Mouse (Mus musculus) fibroblast of lung, adult 2 months (primary cell): ENCODE data around the gene Ebf1.

Experiments
- DNase-seq: peaks from one replicate; pipeline ENCODE4 v3.0.0-alpha.2; 2011; ENCODE audit warnings: low read depth

The Ebf1 gene

GRCm38 (mm10) chr11:44663609-44664141, 46.6 kb downstream of the Ebf1 start:
- no peak for DNase-seq

GRCm38 (mm10) chr11:44665156-44665682, 48.1 kb downstream of the Ebf1 start:
- no peak for DNase-seq

- peak; percentile 42 for DNase-seq
Observed at GRCm38 (mm10) chr11:44665741-44666531, 48.8 kb downstream of the Ebf1 start.

DNA sequence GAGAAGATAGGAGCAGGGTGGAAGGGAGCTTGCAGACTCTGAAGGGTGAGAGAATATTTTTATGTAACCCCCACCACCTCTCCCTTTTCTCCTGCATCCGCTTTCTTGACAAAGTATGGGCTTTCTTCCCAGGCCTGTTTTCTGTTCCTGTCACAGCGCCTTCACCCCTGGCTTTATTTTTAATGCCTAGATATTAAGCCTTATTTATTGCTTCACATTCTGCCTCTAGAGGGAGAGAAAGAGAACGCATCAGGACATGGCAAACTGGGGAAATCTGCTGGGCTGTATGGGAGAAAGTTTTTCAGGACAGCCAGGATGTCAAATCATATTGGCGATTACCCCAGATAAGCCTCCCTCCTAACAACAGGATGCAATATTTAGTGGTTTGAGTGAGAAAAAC, 49.6 kb downstream of the Ebf1 start:
- DNase-seq: no peak

- no peak for DNase-seq
Observed at GRCm38 (mm10) chr11:44681306-44681705, 64.2 kb downstream of the Ebf1 start.

DNA sequence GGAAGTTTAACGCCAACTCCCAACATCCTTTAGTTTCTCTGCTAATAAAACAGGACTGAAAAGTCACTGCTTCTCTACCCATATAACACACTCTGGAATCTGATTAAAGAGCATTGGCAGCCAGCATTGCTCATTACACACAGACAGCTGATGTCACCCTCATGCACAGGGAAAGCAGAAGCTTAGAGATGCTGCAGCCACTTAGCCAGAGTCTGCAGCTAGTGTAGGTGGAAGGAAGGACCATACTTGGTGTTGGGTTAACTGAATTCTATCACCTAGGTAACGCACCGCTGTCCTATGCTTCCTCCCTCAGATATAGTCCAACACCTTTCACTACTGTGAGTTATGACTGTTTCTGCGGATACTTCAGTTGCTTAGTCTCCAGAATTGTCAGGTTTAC, 64.9 kb downstream of the Ebf1 start:
- no peak for DNase-seq

GRCm38 (mm10) chr11:44682703-44683539, 65.8 kb downstream of the Ebf1 start:
- no peak for DNase-seq

GRCm38 (mm10) chr11:44684486-44685076, 67.5 kb downstream of the Ebf1 start:
- DNase-seq: no peak

DNA sequence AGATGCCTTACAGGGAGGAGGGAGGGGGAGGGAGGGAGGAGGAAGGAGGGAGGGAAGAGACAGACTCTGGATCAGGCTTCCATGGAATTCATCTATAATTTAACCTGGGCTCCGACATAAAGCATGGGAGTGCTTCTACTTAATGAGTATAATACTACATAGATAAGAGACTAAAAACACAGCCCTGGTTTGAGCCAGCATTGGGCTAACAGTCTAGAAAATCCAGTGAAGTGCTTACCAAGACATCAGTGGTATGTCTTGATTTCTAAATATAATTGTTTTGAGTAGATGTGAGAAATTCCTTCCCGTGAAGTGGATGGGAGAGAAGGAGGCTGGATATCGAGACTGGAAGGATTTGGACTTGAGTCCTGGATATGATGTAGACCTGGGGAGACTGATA, 68.0 kb downstream of the Ebf1 start:
- DNase-seq: no peak

DNA sequence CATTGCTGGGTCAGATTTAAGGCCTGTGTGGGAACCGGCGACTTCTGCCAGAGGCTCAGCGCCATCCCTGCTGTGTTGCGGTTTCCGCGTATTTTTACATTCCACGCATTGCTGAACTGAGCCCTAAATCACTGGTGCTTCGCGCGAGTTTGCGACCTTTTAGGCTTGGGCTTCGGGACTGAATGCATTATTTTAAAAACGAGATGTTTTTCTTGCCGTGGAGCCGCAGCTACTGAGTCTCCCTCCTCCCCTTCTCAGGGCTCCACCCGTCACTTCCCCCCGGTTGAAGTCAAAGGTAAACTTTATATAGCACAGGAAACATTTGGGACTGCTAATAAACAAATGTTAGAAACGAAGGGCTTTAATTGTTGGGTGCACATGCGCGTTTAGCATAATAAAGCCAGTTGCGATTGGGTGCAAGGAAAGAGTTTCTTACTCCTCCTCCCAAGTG, 68.8 kb downstream of the Ebf1 start:
- no peak for DNase-seq

- no peak for DNase-seq
Observed at GRCm38 (mm10) chr11:44686378-44686777, 69.3 kb downstream of the Ebf1 start.

- no peak for DNase-seq
Observed at GRCm38 (mm10) chr11:44688542-44688941, 71.4 kb downstream of the Ebf1 start.

DNA sequence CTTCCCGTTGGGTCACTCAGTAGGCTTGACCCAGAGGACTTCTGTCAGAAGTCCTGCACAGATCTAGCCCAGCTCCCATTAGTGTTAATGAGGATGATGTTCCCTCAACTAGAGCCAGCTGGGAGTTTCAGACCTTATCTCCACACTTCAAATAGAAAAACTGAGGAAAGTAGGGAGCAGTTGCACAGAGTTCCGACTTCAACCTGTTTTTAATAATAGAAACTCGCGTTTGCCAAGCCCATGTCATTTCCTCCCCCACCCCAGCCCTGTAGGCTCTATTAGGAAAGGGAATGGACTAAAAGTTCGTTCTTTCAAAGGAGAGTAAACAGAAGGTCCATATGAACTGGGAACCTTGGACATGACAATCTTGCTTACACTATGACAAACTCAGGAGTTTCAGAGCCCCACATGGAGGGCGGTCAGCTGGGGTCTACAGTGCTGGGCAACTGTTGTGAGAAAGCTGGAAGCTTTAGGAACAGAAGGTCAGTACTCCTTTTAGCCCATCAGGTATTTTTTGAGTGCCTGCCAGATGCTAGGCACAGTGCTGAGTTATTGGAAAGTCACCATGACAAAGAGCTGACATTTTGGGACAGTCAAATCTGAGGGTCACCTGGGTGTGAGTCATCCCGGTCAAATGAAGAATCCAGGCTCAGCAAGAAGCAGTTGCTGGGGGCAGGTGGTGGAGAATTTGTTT, 72.6 kb downstream of the Ebf1 start:
- no peak for DNase-seq

DNA sequence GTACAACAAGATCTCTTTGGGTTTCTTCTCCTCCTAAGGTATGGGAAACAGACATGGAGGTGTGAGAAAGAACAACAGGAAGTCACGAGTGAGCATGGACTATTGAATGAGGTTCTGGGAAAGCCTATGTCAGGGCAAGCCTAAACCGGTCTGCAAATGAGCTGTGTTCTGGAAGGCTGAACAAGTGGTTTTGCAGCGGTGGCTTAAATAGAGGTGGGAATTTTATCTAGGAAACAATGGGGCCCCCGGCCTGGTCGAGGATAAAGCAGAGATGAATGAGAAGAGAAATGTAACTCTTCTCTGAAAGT, 73.1 kb downstream of the Ebf1 start:
- no peak for DNase-seq

- no peak for DNase-seq
Observed at GRCm38 (mm10) chr11:44695416-44695815, 78.3 kb downstream of the Ebf1 start.

- DNase-seq: no peak
Observed at GRCm38 (mm10) chr11:44696539-44697201, 79.6 kb downstream of the Ebf1 start.

DNA sequence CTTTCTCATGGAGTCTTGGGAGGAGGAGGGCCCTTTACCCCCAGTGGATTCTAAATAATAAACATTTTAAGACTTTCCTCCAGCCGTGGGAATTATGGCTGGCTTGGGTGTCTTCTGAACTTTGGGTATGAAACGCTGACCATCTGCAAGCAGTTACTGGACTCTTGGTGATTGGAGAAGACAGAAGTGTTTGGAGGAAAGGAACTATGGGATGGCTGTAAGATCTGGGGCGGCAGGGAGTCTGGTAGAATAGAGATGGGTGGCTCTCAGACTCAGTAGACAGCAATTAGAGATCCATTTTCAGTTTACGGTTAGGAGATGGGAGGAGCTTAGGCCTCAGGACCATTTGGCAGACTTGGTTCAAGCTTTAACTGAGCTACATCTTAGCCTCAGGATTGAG, 83.1 kb downstream of the Ebf1 start:
- no peak for DNase-seq

DNA sequence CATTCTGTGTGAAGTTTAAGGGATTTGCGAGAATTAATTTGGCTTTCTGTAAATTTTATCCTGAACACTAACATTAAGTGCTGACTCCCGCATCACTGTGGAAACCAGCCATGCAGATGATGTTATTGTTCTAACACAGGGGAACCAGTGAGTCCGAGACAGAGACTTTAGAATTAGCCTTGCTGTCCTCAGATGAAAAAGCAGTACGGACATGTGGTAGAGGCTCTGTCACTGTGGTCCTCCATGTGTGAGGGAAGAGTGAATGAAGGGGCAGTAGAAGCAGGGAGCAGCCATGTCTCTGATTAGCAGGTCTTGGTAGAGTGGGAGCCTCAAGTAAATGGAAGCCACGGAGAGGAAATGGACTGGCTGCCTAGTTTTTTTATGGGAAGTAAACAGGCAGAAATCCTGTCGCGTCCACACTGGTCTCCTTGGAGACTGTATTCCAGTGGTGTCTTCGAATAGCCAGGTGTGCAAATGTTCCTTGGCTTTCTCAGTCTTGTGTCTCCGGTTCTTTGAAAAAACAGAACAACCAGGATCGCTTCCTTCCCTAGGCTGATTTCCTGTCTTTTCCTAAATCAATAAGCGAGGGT, 84.2 kb downstream of the Ebf1 start:
- DNase-seq: no peak

- no peak for DNase-seq
Observed at GRCm38 (mm10) chr11:44701864-44702263, 84.7 kb downstream of the Ebf1 start.

DNA sequence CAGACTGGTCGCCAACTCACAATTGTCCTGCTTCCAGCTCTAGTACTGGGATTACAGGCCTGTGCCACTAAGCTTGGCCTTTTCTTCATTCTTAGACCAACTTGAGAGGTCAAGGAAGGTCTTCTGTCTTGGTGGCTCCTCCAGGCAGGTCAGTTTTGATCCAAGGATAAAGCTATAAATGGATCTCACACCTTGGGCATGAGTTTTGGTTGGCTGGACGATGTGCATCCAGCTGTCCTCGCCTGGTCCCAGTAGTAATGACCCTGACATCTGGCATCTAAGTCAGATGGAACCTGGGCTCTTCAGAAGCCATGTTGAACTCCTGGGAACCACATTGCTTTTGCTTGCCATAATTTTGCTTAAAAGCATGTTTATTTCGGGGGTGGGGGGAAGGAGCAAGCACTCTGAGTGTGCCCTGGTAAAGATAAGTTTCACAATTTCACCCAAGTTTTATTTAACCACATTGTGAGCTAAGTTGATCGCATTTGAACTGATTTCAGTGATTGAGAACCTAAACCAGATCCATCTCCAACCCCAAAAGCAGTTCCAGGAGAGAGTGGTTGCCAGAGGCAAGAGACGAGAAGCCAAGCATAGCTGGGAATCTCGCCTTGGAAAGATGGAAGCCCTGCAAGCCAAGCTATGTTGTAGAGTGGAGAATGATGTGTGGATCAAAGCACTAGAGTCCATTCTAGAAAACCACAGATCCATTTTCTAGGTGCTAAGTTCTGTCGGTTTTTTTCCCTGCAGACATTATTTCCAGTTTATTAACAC, 85.8 kb downstream of the Ebf1 start:
- DNase-seq: no peak
